Mouse (Mus musculus): ENCODE results near the gene Cadm1. TPM values are rescaled to one million over a fixed set of nuclear protein-coding genes. Genes with fewer than 3 reads are reported as not detected.

The Cadm1 gene
- polyA plus RNA-seq, 1 experiment from 2014 or later: 218 TPM

- Histone ChIP-seq H3K9me3 (ENCODE audit: control insufficient read depth, low read length) (no peaks in the 10 kb centered on the region), H3K27me3 (replicated peaks; ENCODE audit: control insufficient read depth, insufficient read depth, low read length) (no peaks in the 10 kb centered on the region), H3K27ac (ENCODE audit: low read depth, low read length) (no peak overlapping the region), H3K4me2 (ENCODE audit: low read length) (no peak overlapping the region), H3K9ac (ENCODE audit: low read depth, low read length) (no peak overlapping the region), H3K4me1 (ENCODE audit: control insufficient read depth, insufficient read depth, low read depth, low read length) (no peaks in the 10 kb centered on the region), H3K4me3 (ENCODE audit: low read length) (no peak overlapping the region), H3K36me3 (ENCODE audit: control insufficient read depth, insufficient read depth, low read length) (no peaks in the 10 kb centered on the region)
- 60% methylated on average over 6 of the region's 6 CpGs for WGBS
- no peak for ATAC-seq
These were observed 37.9 kb downstream of the Cadm1 start for GRCm38 (mm10) chr9:47567873-47568272.

- H3K4me2 ChIP-seq (ENCODE audit: low read length): no peak overlapping the region
- WGBS: 59% methylated on average over 4 of the region's 4 CpGs
- ATAC-seq: no peak
- no peaks in the 10 kb centered on the region for H3K4me1 ChIP-seq (ENCODE audit: control insufficient read depth, insufficient read depth, low read depth, low read length)
- H3K27ac ChIP-seq (ENCODE audit: low read depth, low read length): no peak overlapping the region
- H3K9me3 ChIP-seq (ENCODE audit: control insufficient read depth, low read length): no peaks in the 10 kb centered on the region
- no peaks in the 10 kb centered on the region for H3K36me3 ChIP-seq (ENCODE audit: control insufficient read depth, insufficient read depth, low read length)
- H3K9ac ChIP-seq (ENCODE audit: low read depth, low read length): no peak overlapping the region
- no peak overlapping the region for H3K4me3 ChIP-seq (ENCODE audit: low read length)
- no peaks in the 10 kb centered on the region for H3K27me3 ChIP-seq (replicated peaks; ENCODE audit: control insufficient read depth, insufficient read depth, low read length)
These were observed 40.2 kb downstream of the Cadm1 start for GRCm38 (mm10) chr9:47570184-47570583.

GRCm38 (mm10) chr9:47571461-47571860 is 41.5 kb downstream of the Cadm1 start:
- no peaks in the 10 kb centered on the region for H3K4me1 ChIP-seq (ENCODE audit: control insufficient read depth, insufficient read depth, low read depth, low read length)
- no peaks in the 10 kb centered on the region for H3K27me3 ChIP-seq (replicated peaks; ENCODE audit: control insufficient read depth, insufficient read depth, low read length)
- H3K4me2 ChIP-seq (ENCODE audit: low read length): no peak overlapping the region
- H3K4me3 ChIP-seq (ENCODE audit: low read length): no peak overlapping the region
- no peak overlapping the region for H3K27ac ChIP-seq (ENCODE audit: low read depth, low read length)
- H3K9ac ChIP-seq (ENCODE audit: low read depth, low read length): no peak overlapping the region
- ATAC-seq: no peak
- WGBS: 84% methylated on average over 7 of the region's 7 CpGs
- H3K36me3 ChIP-seq (ENCODE audit: control insufficient read depth, insufficient read depth, low read length): no peaks in the 10 kb centered on the region
- H3K9me3 ChIP-seq (ENCODE audit: control insufficient read depth, low read length): no peaks in the 10 kb centered on the region

GRCm38 (mm10) chr9:47572132-47572531 is 42.2 kb downstream of the Cadm1 start:
- Histone ChIP-seq H3K9me3 (ENCODE audit: control insufficient read depth, low read length) (no peaks in the 10 kb centered on the region), H3K27ac (ENCODE audit: low read depth, low read length) (no peak overlapping the region), H3K4me3 (ENCODE audit: low read length) (no peak overlapping the region), H3K27me3 (replicated peaks; ENCODE audit: control insufficient read depth, insufficient read depth, low read length) (no peaks in the 10 kb centered on the region), H3K4me1 (ENCODE audit: control insufficient read depth, insufficient read depth, low read depth, low read length) (no peaks in the 10 kb centered on the region), H3K9ac (ENCODE audit: low read depth, low read length) (no peak overlapping the region), H3K36me3 (ENCODE audit: control insufficient read depth, insufficient read depth, low read length) (no peaks in the 10 kb centered on the region), H3K4me2 (ENCODE audit: low read length) (no peak overlapping the region)
- WGBS: 75% methylated on average over 5 of the region's 5 CpGs
- ATAC-seq: no peak

- Histone ChIP-seq H3K4me1 (ENCODE audit: control insufficient read depth, insufficient read depth, low read depth, low read length) (no peaks in the 10 kb centered on the region), H3K4me2 (ENCODE audit: low read length) (no peak overlapping the region), H3K27ac (ENCODE audit: low read depth, low read length) (no peak overlapping the region), H3K4me3 (ENCODE audit: low read length) (no peak overlapping the region), H3K9me3 (ENCODE audit: control insufficient read depth, low read length) (no peaks in the 10 kb centered on the region), H3K9ac (ENCODE audit: low read depth, low read length) (no peak overlapping the region), H3K36me3 (ENCODE audit: control insufficient read depth, insufficient read depth, low read length) (no peaks in the 10 kb centered on the region), H3K27me3 (replicated peaks; ENCODE audit: control insufficient read depth, insufficient read depth, low read length) (no peaks in the 10 kb centered on the region)
- 89% methylated on average over 7 of the region's 7 CpGs for WGBS
- no peak for ATAC-seq
These were observed 43.5 kb downstream of the Cadm1 start for GRCm38 (mm10) chr9:47573456-47573855.

GRCm38 (mm10) chr9:47574710-47575414 is 44.9 kb downstream of the Cadm1 start:
- Histone ChIP-seq H3K4me3 (ENCODE audit: low read length) (no peak overlapping the region), H3K27ac (ENCODE audit: low read depth, low read length) (no peak overlapping the region), H3K36me3 (ENCODE audit: control insufficient read depth, insufficient read depth, low read length) (no peaks in the 10 kb centered on the region), H3K9me3 (ENCODE audit: control insufficient read depth, low read length) (no peaks in the 10 kb centered on the region), H3K4me1 (ENCODE audit: control insufficient read depth, insufficient read depth, low read depth, low read length) (no peaks in the 10 kb centered on the region), H3K4me2 (ENCODE audit: low read length) (no peak overlapping the region), H3K27me3 (replicated peaks; ENCODE audit: control insufficient read depth, insufficient read depth, low read length) (no peaks in the 10 kb centered on the region), H3K9ac (ENCODE audit: low read depth, low read length) (no peak overlapping the region)
- 76% methylated on average over 7 of the region's 7 CpGs for whole genome bisulfite sequencing
- ATAC-seq: no peak

GRCm38 (mm10) chr9:47575764-47576163 is 45.8 kb downstream of the Cadm1 start:
- Histone ChIP-seq H3K4me1 (ENCODE audit: control insufficient read depth, insufficient read depth, low read depth, low read length) (no peaks in the 10 kb centered on the region), H3K27ac (ENCODE audit: low read depth, low read length) (no peak overlapping the region), H3K4me2 (ENCODE audit: low read length) (no peak overlapping the region), H3K36me3 (ENCODE audit: control insufficient read depth, insufficient read depth, low read length) (no peaks in the 10 kb centered on the region), H3K9me3 (ENCODE audit: control insufficient read depth, low read length) (no peaks in the 10 kb centered on the region), H3K27me3 (replicated peaks; ENCODE audit: control insufficient read depth, insufficient read depth, low read length) (no peaks in the 10 kb centered on the region), H3K9ac (ENCODE audit: low read depth, low read length) (no peak overlapping the region), H3K4me3 (ENCODE audit: low read length) (no peak overlapping the region)
- WGBS: 35% methylated on average over 11 of the region's 11 CpGs
- no peak for ATAC-seq

GRCm38 (mm10) chr9:47579464-47579863 is 49.5 kb downstream of the Cadm1 start:
- ATAC-seq: no peak
- Histone ChIP-seq H3K4me2 (ENCODE audit: low read length) (no peak overlapping the region), H3K36me3 (ENCODE audit: control insufficient read depth, insufficient read depth, low read length) (no peaks in the 10 kb centered on the region), H3K27ac (ENCODE audit: low read depth, low read length) (no peak overlapping the region), H3K9ac (ENCODE audit: low read depth, low read length) (no peak overlapping the region), H3K9me3 (ENCODE audit: control insufficient read depth, low read length) (no peaks in the 10 kb centered on the region), H3K4me3 (ENCODE audit: low read length) (no peak overlapping the region), H3K4me1 (ENCODE audit: control insufficient read depth, insufficient read depth, low read depth, low read length) (0 out of 2 replicates have a peak, but pooled peaks cover 4% of the 10 kb centered on the region), H3K27me3 (replicated peaks; ENCODE audit: control insufficient read depth, insufficient read depth, low read length) (no peaks in the 10 kb centered on the region)
- WGBS: 87% methylated on average over 6 of the region's 6 CpGs

- no peaks in the 10 kb centered on the region for H3K9me3 ChIP-seq (ENCODE audit: control insufficient read depth, low read length)
- WGBS: 79% methylated on average over 6 of the region's 6 CpGs
- ATAC-seq: no peak
- no peak overlapping the region for H3K4me2 ChIP-seq (ENCODE audit: low read length)
- H3K4me3 ChIP-seq (ENCODE audit: low read length): no peak overlapping the region
- no peak overlapping the region for H3K9ac ChIP-seq (ENCODE audit: low read depth, low read length)
- H3K27ac ChIP-seq (ENCODE audit: low read depth, low read length): no peak overlapping the region
- no peaks in the 10 kb centered on the region for H3K36me3 ChIP-seq (ENCODE audit: control insufficient read depth, insufficient read depth, low read length)
- no peaks in the 10 kb centered on the region for H3K27me3 ChIP-seq (replicated peaks; ENCODE audit: control insufficient read depth, insufficient read depth, low read length)
- H3K4me1 ChIP-seq (ENCODE audit: control insufficient read depth, insufficient read depth, low read depth, low read length): peaks cover 5% of the 10 kb centered on the region
These were observed 51.8 kb downstream of the Cadm1 start for GRCm38 (mm10) chr9:47581576-47582365.

Measured in hindbrain, embryonic 16.5 days (tissue).